8 mouse cellular contexts compared by ENCODE assay signal in the genomic region with DNA sequence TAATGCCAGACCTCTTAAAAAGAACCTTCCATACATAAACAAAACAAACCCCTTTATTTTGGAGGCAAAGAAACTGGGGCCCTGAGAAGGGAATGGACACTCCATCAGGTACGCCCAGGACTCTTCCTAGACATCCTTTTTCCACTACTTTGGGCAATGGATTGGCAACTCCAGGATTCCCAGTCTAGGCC. TPM values are rescaled to one million over a fixed set of nuclear protein-coding genes. Genes with fewer than 3 reads are reported as not detected.
DNase-seq lines count a peak whose midpoint lies in the region; ATAC-seq and TF ChIP-seq lines count a peak whose summit lies in the region.

A gene (minus strand): TSS at position 67 of the 191 bp plus-strand sequence.

- 22% methylated on average over 1 of the region's 1 CpGs for WGBS in heart, embryonic 12.5 days
- 10% methylated on average over 1 of the region's 1 CpGs for whole genome bisulfite sequencing in forebrain, embryonic 13.5 days
- 16% methylated on average over 1 of the region's 1 CpGs for WGBS in liver, embryonic 15.5 days (ENCODE audit: insufficient replicate concordance)

- in situ Hi-C loops in ES-E14 (cut with MboI; ENCODE audit: low sequenced_read_pairs in 2 of 2, unreplicated experiment in 2 of 2): no loop called here

- peak within 1 kb of the TSS; percentile 84 for H3K9ac ChIP-seq in heart, embryonic 12.5 days
- H3K9ac ChIP-seq in ES-E14 (ENCODE audit: insufficient read depth, low read depth, low read length, poor library complexity, severe bottlenecking): peak within 1 kb of the TSS; percentile 90
- H3K9ac ChIP-seq in forebrain, embryonic 13.5 days: peak within 1 kb of the TSS; percentile 84
- peak within 1 kb of the TSS; percentile 86 for H3K9ac ChIP-seq in liver, embryonic 15.5 days

- H3K4me2 ChIP-seq in heart, embryonic 12.5 days: peak within 1 kb of the TSS; percentile 85
- peak within 1 kb of the TSS; percentile 71 for H3K4me2 ChIP-seq in forebrain, embryonic 13.5 days
- peak within 1 kb of the TSS; percentile 87 for H3K4me2 ChIP-seq in liver, embryonic 15.5 days

- intact Hi-C loops in heart, postnatal 10 days (cut with DNase I): no loop called here

- H3K4me1 ChIP-seq in heart, embryonic 12.5 days (replicated peaks): peaks cover 42% of the 10 kb centered on the region
- H3K4me1 ChIP-seq in ES-E14 (ENCODE audit: control insufficient read depth in 2 of 2, insufficient read depth in 2 of 2, low read length in 2 of 2, poor library complexity in 1 of 2): peaks cover 0 to 17% of the 10 kb centered on the region in 2 experiments; a peak in 2 of 4 replicates
- H3K4me1 ChIP-seq in forebrain, embryonic 13.5 days: peaks cover 27% of the 10 kb centered on the region
- H3K4me1 ChIP-seq in liver, embryonic 15.5 days (replicated peaks): peaks cover 54% of the 10 kb centered on the region

- H3K27me3 ChIP-seq in heart, embryonic 12.5 days (replicated peaks): no peaks in the 10 kb centered on the region
- H3K27me3 ChIP-seq in forebrain, embryonic 13.5 days: peaks cover 5% of the 10 kb centered on the region; the same call in 1 of the 2 replicates
- H3K27me3 ChIP-seq in liver, embryonic 15.5 days: peaks cover 19% of the 10 kb centered on the region

- no peak for ATAC-seq in heart, embryonic 12.5 days (ENCODE audit: insufficient number of reproducible peaks, low FRiP score)
- no peak for ATAC-seq in forebrain, embryonic 13.5 days
- no peak for ATAC-seq in liver, embryonic 15.5 days (ENCODE audit: insufficient read depth)

- H3K9me3 ChIP-seq in heart, embryonic 12.5 days (replicated peaks): no peaks in the 10 kb centered on the region
- no peaks in the 10 kb centered on the region for H3K9me3 ChIP-seq in ES-E14 (ENCODE audit: control insufficient read depth, insufficient read depth, low read depth, low read length)
- no peaks in the 10 kb centered on the region for H3K9me3 ChIP-seq in forebrain, embryonic 13.5 days (replicated peaks)
- no peaks in the 10 kb centered on the region for H3K9me3 ChIP-seq in liver, embryonic 15.5 days (replicated peaks)

- H3K36me3 ChIP-seq in heart, embryonic 12.5 days: peaks cover 8% of the 10 kb centered on the region
- H3K36me3 ChIP-seq in ES-E14 (ENCODE audit: control insufficient read depth, insufficient read depth, low read length, poor library complexity, severe bottlenecking): peaks cover 2% of the 10 kb centered on the region; the same call in 1 of the 2 replicates
- peaks cover 20% of the 10 kb centered on the region for H3K36me3 ChIP-seq in forebrain, embryonic 13.5 days (ENCODE audit: poor library complexity, severe bottlenecking)
- no peaks in the 10 kb centered on the region for H3K36me3 ChIP-seq in liver, embryonic 15.5 days (replicated peaks)

- H3K4me3 ChIP-seq in heart, embryonic 12.5 days: peak within 1 kb of the TSS; percentile 80
- H3K4me3 ChIP-seq in ES-E14 (ENCODE audit: insufficient read depth in 1 of 2, low read depth in 1 of 2, low read length in 2 of 2, poor library complexity in 1 of 2, severe bottlenecking in 1 of 2): peak within 1 kb of the TSS; percentile 76 to 95
- peak within 1 kb of the TSS; percentile 81 for H3K4me3 ChIP-seq in forebrain, embryonic 13.5 days
- H3K4me3 ChIP-seq in liver, embryonic 15.5 days (replicated peaks): peak within 1 kb of the TSS; percentile 96

- peak within 1 kb of the TSS; percentile 87 for H3K27ac ChIP-seq in heart, embryonic 12.5 days (ENCODE audit: poor library complexity, severe bottlenecking)
- H3K27ac ChIP-seq in ES-E14 (ENCODE audit: insufficient read depth, low read depth, low read length, poor library complexity, severe bottlenecking): peak within 1 kb of the TSS; percentile 69
- H3K27ac ChIP-seq in forebrain, embryonic 13.5 days: peak within 1 kb of the TSS; percentile 93
- peak within 1 kb of the TSS; percentile 91 for H3K27ac ChIP-seq in liver, embryonic 15.5 days (replicated peaks)

- DNase-seq in heart, postnatal 10 days: no peak
- no peak for DNase-seq in ES-E14 (ENCODE audit: low read depth, low spot score)
- DNase-seq in ovary, postnatal 14 days (ENCODE audit: low spot score): no peak
- DNase-seq in embryo, embryonic 9.5 days (ENCODE audit: extremely low spot score): no peak
- no peak for DNase-seq in thymus, postnatal 4 days

TF ChIP-seq in ES-E14, 5 proteins besides CTCF, POLR2A, EP300 and RAD21:
- TF ChIP-seq ZNF384 (IDR thresholded peaks at IDR 0.05; ENCODE audit: low read depth, low read length) (no peak), CHD2 (IDR thresholded peaks at IDR 0.05; ENCODE audit: low read depth, low read length) (no peak), MAFK (IDR thresholded peaks at IDR 0.05; ENCODE audit: insufficient read depth, low read depth, low read length) (no peak), HCFC1 (IDR thresholded peaks at IDR 0.05; ENCODE audit: borderline replicate concordance, insufficient read depth, low read length) (no peak), ZC3H11A (IDR thresholded peaks at IDR 0.05; ENCODE audit: borderline replicate concordance, low read depth, low read length) (no peak)

RNA-seq across cellular contexts. Expression of the gene that starts here (rescaled TPM):
- polyA plus RNA-seq in heart, embryonic 12.5 days (2016; fragmentation: Nextera tagmentation; extraction: Ambion mirVana): 6.0 and 6.3 TPM in 2 replicates
- 1 to 10 TPM; 5.9 to 9.7 TPM for total RNA-seq in heart, postnatal 10 days (2021)
- total RNA-seq in ES-E14 (2012; rRNA removed): 3.9 and 6.8 TPM in 2 replicates
- polyA plus RNA-seq in forebrain, embryonic 13.5 days (2015; fragmentation: Nextera tagmentation; extraction: Ambion mirVana): 10.7 and 16.0 TPM in 2 replicates
- 18.4 and 24.3 TPM in 2 replicates for polyA plus RNA-seq in liver, embryonic 15.5 days (2015; fragmentation: Nextera tagmentation; extraction: Ambion mirVana)
